8 mouse cellular contexts compared by ENCODE assay signal in the genomic region with DNA sequence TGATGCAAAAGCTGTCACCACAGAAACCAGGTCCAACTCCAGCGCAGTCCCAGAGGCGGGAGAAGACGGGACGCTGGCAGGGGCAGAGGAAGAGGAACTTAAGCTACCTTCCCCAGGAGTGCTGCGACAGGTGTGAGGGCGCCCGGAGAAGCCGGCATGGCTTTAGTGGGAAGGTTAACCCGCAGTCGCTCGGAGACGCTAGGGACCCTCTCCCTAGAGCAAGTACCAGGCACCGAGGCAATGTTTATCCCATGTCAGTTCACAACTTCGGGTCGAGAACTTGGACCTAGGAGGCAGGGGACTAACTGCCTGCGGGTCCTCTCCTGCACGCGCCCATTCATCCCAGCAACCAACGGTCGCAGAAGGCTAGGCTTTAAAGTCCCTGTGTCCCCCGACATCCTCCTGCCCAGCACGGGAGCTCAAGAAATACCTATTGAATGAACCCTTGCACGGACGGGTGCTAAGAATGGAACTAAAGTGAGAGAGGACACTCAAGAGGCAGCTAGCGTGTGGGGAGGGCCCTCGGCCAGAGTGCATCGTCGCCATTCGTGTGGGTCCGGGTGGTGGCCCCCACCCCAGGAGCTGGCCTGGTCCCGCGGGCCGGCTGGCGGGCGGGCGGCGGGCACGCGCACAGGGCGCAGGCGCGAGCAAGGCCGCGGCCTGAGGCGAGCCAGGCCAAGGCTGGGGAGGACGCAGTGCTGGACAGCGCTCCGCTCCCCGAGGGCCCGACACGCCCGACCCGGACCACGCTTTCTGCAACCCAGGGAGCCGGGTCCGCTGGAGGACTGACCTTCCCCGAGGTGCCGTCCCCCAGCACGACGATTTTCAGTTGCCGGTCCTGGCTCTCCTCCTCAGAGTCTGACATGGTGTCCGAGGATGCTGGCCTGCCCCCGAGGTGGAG. TPM values are rescaled to one million over a fixed set of nuclear protein-coding genes. Genes with fewer than 3 reads are reported as not detected.
DNase-seq lines count a peak whose midpoint lies in the region; ATAC-seq and TF ChIP-seq lines count a peak whose summit lies in the region.

No protein-coding gene starts in this region.

- H3K4me1 ChIP-seq in embryonic facial prominence, embryonic 14.5 days (ENCODE audit: control insufficient read depth, insufficient read depth, low read length), result peaks cover 4% of the 10 kb centered on the region
- peaks cover 3% of the 10 kb centered on the region; the same call in 1 of the 2 replicates for H3K4me1 ChIP-seq in heart, embryonic 10.5 days
- H3K4me1 ChIP-seq in kidney, embryonic 15.5 days, result peaks cover 9% of the 10 kb centered on the region
- H3K4me1 ChIP-seq in limb, embryonic 14.5 days (ENCODE audit: control insufficient read depth, insufficient read depth, low read length), result 0 out of 2 replicates have a peak, but pooled peaks cover 3% of the 10 kb centered on the region
- H3K4me1 ChIP-seq in midbrain, embryonic 14.5 days (ENCODE audit: control insufficient read depth, insufficient read depth, low read length), result peaks cover 7% of the 10 kb centered on the region
- no peaks in the 10 kb centered on the region for H3K4me1 ChIP-seq in stomach, embryonic 14.5 days (ENCODE audit: control insufficient read depth, insufficient read depth, low read length)

- H3K27ac ChIP-seq in embryonic facial prominence, embryonic 14.5 days (replicated peaks; ENCODE audit: low read depth, low read length), result peak overlapping the region; percentile 71
- H3K27ac ChIP-seq in heart, embryonic 10.5 days, result peak overlapping the region; percentile 94
- H3K27ac ChIP-seq in kidney, embryonic 15.5 days, result peak overlapping the region; percentile 92
- H3K27ac ChIP-seq in limb, embryonic 14.5 days (replicated peaks; ENCODE audit: low read depth, low read length), result peak overlapping the region; percentile 81
- H3K27ac ChIP-seq in midbrain, embryonic 14.5 days (replicated peaks; ENCODE audit: low read depth, low read length), result peak overlapping the region; percentile 92
- H3K27ac ChIP-seq in stomach, embryonic 14.5 days (ENCODE audit: low read length), result peak overlapping the region; percentile 86

- peak; percentile 22 for DNase-seq in CD4-positive helper T cell, adult 2 months (ENCODE audit: low read depth, low spot score)
- peak; percentile 80 for DNase-seq in adrenal gland, postnatal 14 days
- DNase-seq in embryonic facial prominence, embryonic 14.5 days (ENCODE audit: low spot score), result peak; percentile 45
- peak; percentile 80 for DNase-seq in heart, embryonic 10.5 days (ENCODE audit: low spot score)
- DNase-seq in limb, embryonic 14.5 days (ENCODE audit: low spot score), result peak; percentile 48
- DNase-seq in midbrain, embryonic 14.5 days, result peak; percentile 74

- ATAC-seq in embryonic facial prominence, embryonic 14.5 days (ENCODE audit: low read depth), result peak; percentile 84
- peak; percentile 94 for ATAC-seq in kidney, embryonic 15.5 days (replicated peaks; ENCODE audit: low FRiP score)
- ATAC-seq in limb, embryonic 14.5 days (ENCODE audit: low FRiP score, low read depth), result peak; percentile 78
- peak; percentile 86 for ATAC-seq in midbrain, embryonic 14.5 days (ENCODE audit: low FRiP score, low TSS enrichment)
- peak; percentile 86 for ATAC-seq in stomach, embryonic 14.5 days (ENCODE audit: insufficient number of reproducible peaks, insufficient read depth, low FRiP score, low read depth)

- H3K4me3 ChIP-seq in embryonic facial prominence, embryonic 14.5 days (ENCODE audit: low read depth, low read length), result peak overlapping the region; percentile 76
- peak overlapping the region; percentile 92 for H3K4me3 ChIP-seq in heart, embryonic 10.5 days
- H3K4me3 ChIP-seq in kidney, embryonic 15.5 days (replicated peaks), result peak overlapping the region; percentile 94
- H3K4me3 ChIP-seq in limb, embryonic 14.5 days (replicated peaks; ENCODE audit: low read length), result peak overlapping the region; percentile 85
- peak overlapping the region; percentile 99 for H3K4me3 ChIP-seq in midbrain, embryonic 14.5 days (replicated peaks; ENCODE audit: low read depth, low read length)
- peak overlapping the region; percentile 94 for H3K4me3 ChIP-seq in stomach, embryonic 14.5 days (ENCODE audit: low read depth, low read length)

- 0% methylated on average over 28 of the region's 63 CpGs for WGBS in embryonic facial prominence, embryonic 14.5 days
- under 1% methylated on average over 63 of the region's 63 CpGs for WGBS in heart, embryonic 10.5 days
- 1% methylated on average over 63 of the region's 63 CpGs for WGBS in kidney, embryonic 15.5 days
- WGBS in limb, embryonic 14.5 days, result under 1% methylated on average over 49 of the region's 63 CpGs
- WGBS in midbrain, embryonic 14.5 days, result under 1% methylated on average over 63 of the region's 63 CpGs
- under 1% methylated on average over 59 of the region's 63 CpGs for WGBS in stomach, embryonic 14.5 days

- H3K36me3 ChIP-seq in embryonic facial prominence, embryonic 14.5 days (ENCODE audit: control insufficient read depth, insufficient read depth, low read length), result no peaks in the 10 kb centered on the region
- H3K36me3 ChIP-seq in heart, embryonic 10.5 days, result no peaks in the 10 kb centered on the region
- no peaks in the 10 kb centered on the region for H3K36me3 ChIP-seq in kidney, embryonic 15.5 days
- no peaks in the 10 kb centered on the region for H3K36me3 ChIP-seq in limb, embryonic 14.5 days (ENCODE audit: control insufficient read depth, insufficient read depth, low read length)
- no peaks in the 10 kb centered on the region for H3K36me3 ChIP-seq in midbrain, embryonic 14.5 days (ENCODE audit: control insufficient read depth, insufficient read depth, low read length)
- H3K36me3 ChIP-seq in stomach, embryonic 14.5 days (ENCODE audit: control insufficient read depth, insufficient read depth, low read length), result no peaks in the 10 kb centered on the region

- peak overlapping the region; percentile 98 for H3K4me2 ChIP-seq in embryonic facial prominence, embryonic 14.5 days (ENCODE audit: low read depth, low read length)
- peak overlapping the region; percentile 95 for H3K4me2 ChIP-seq in kidney, embryonic 15.5 days
- peak overlapping the region; percentile 75 for H3K4me2 ChIP-seq in limb, embryonic 14.5 days (replicated peaks; ENCODE audit: low read depth, low read length, severe bottlenecking)
- H3K4me2 ChIP-seq in midbrain, embryonic 14.5 days (ENCODE audit: low read length), result peak overlapping the region; percentile 88
- peak overlapping the region; percentile 98 for H3K4me2 ChIP-seq in stomach, embryonic 14.5 days (replicated peaks; ENCODE audit: low read depth, low read length)

- H3K9ac ChIP-seq in embryonic facial prominence, embryonic 14.5 days (ENCODE audit: low read depth, low read length), result peak overlapping the region; percentile 78
- peak overlapping the region; percentile 82 for H3K9ac ChIP-seq in kidney, embryonic 15.5 days
- H3K9ac ChIP-seq in limb, embryonic 14.5 days (ENCODE audit: low read depth, low read length, severe bottlenecking), result peak overlapping the region; percentile 82
- H3K9ac ChIP-seq in midbrain, embryonic 14.5 days (replicated peaks; ENCODE audit: low read length), result peak overlapping the region; percentile 97
- peak overlapping the region; percentile 75 for H3K9ac ChIP-seq in stomach, embryonic 14.5 days (replicated peaks; ENCODE audit: low read depth, low read length)

- no peaks in the 10 kb centered on the region for H3K9me3 ChIP-seq in embryonic facial prominence, embryonic 14.5 days (ENCODE audit: control insufficient read depth, low read length)
- no peaks in the 10 kb centered on the region for H3K9me3 ChIP-seq in heart, embryonic 10.5 days
- H3K9me3 ChIP-seq in kidney, embryonic 15.5 days (replicated peaks), result no peaks in the 10 kb centered on the region
- no peaks in the 10 kb centered on the region for H3K9me3 ChIP-seq in limb, embryonic 14.5 days (ENCODE audit: control insufficient read depth, low read length)
- H3K9me3 ChIP-seq in midbrain, embryonic 14.5 days (ENCODE audit: control insufficient read depth, low read length), result no peaks in the 10 kb centered on the region
- H3K9me3 ChIP-seq in stomach, embryonic 14.5 days (ENCODE audit: control insufficient read depth, low read depth, low read length), result no peaks in the 10 kb centered on the region

- no peaks in the 10 kb centered on the region for H3K27me3 ChIP-seq in embryonic facial prominence, embryonic 14.5 days (replicated peaks; ENCODE audit: control insufficient read depth, insufficient read depth, low read length)
- H3K27me3 ChIP-seq in heart, embryonic 10.5 days (ENCODE audit: insufficient read depth, poor library complexity, severe bottlenecking), result no peaks in the 10 kb centered on the region
- H3K27me3 ChIP-seq in kidney, embryonic 15.5 days, result no peaks in the 10 kb centered on the region
- no peaks in the 10 kb centered on the region for H3K27me3 ChIP-seq in limb, embryonic 14.5 days (ENCODE audit: control insufficient read depth, insufficient read depth, low read length)
- H3K27me3 ChIP-seq in midbrain, embryonic 14.5 days (ENCODE audit: control insufficient read depth, insufficient read depth, low read length), result no peaks in the 10 kb centered on the region
- H3K27me3 ChIP-seq in stomach, embryonic 14.5 days (ENCODE audit: control insufficient read depth, insufficient read depth, low read length), result no peaks in the 10 kb centered on the region

- no peak for TF ChIP-seq POLR2A in limb, embryonic 14.5 days (IDR thresholded peaks at IDR 0.05; ENCODE audit: borderline replicate concordance, extremely low read depth, insufficient read depth, insufficient read length)

RNA-seq across cellular contexts. Expression of gene Rab28, which starts 0.6 kb away (rescaled TPM):
- total RNA-seq in adrenal gland, postnatal 14 days (2021), result 41.7 and 48.6 TPM in 2 replicates
- 72.4 and 77.4 TPM in 2 replicates for polyA plus RNA-seq in embryonic facial prominence, embryonic 14.5 days (2014; fragmentation: Nextera tagmentation; extraction: Ambion mirVana)
- 36.1 and 48.1 TPM in 2 replicates for polyA plus RNA-seq in heart, embryonic 10.5 days (2016; fragmentation: Nextera tagmentation; extraction: Ambion mirVana)
- 56.6 and 58.3 TPM in 2 replicates for polyA plus RNA-seq in kidney, embryonic 15.5 days (2015; fragmentation: Nextera tagmentation; extraction: Ambion mirVana)
- 63.0 and 67.4 TPM in 2 replicates for polyA plus RNA-seq in limb, embryonic 14.5 days (2012; rRNA removed)
- polyA plus RNA-seq in limb, embryonic 14.5 days (2014; fragmentation: Nextera tagmentation; extraction: Ambion mirVana), result 87.0 and 94.2 TPM in 2 replicates
- polyA plus RNA-seq in midbrain, embryonic 14.5 days (2014; fragmentation: Nextera tagmentation; extraction: Ambion mirVana), result 68.4 and 76.1 TPM in 2 replicates
- 72.3 and 78.0 TPM in 2 replicates for polyA plus RNA-seq in stomach, embryonic 14.5 days (2014; fragmentation: Nextera tagmentation; extraction: Ambion mirVana)

RNA-seq across cellular contexts. Expression of gene Nkx3-2, which starts 56.9 kb away (rescaled TPM):
- total RNA-seq in adrenal gland, postnatal 14 days (2021), result not detected in 2 replicates
- 1.2 and 1.6 TPM in 2 replicates for polyA plus RNA-seq in embryonic facial prominence, embryonic 14.5 days (2014; fragmentation: Nextera tagmentation; extraction: Ambion mirVana)
- polyA plus RNA-seq in heart, embryonic 10.5 days (2016; fragmentation: Nextera tagmentation; extraction: Ambion mirVana), result 0.48 and 2.7 TPM in 2 replicates
- polyA plus RNA-seq in kidney, embryonic 15.5 days (2015; fragmentation: Nextera tagmentation; extraction: Ambion mirVana), result not detected in 2 replicates
- 10.4 and 14.6 TPM in 2 replicates for polyA plus RNA-seq in limb, embryonic 14.5 days (2012; rRNA removed)
- 5.7 and 6.7 TPM in 2 replicates for polyA plus RNA-seq in limb, embryonic 14.5 days (2014; fragmentation: Nextera tagmentation; extraction: Ambion mirVana)
- polyA plus RNA-seq in midbrain, embryonic 14.5 days (2014; fragmentation: Nextera tagmentation; extraction: Ambion mirVana), result not detected in 2 replicates
- polyA plus RNA-seq in stomach, embryonic 14.5 days (2014; fragmentation: Nextera tagmentation; extraction: Ambion mirVana), result 2.0 and 2.8 TPM in 2 replicates

Comparison
In these comparisons a context has a peak if more than half of its experiments do, and no peak if none do; other contexts are left out.
1. Peak in every context shown above with its lines: DNase-seq, ATAC-seq, H3K4me3 ChIP-seq and H3K27ac ChIP-seq.
2. DNase-seq: peak in every context shown above with its lines; median percentile 80 in adrenal gland, postnatal 14 days; 80 in heart, embryonic 10.5 days; 74 in midbrain, embryonic 14.5 days; 48 in limb, embryonic 14.5 days; 45 in embryonic facial prominence, embryonic 14.5 days; 22 in CD4-positive helper T cell, adult 2 months.